Mouse (Mus musculus): ENCODE results near the gene Olfr934. TPM values are rescaled to one million over a fixed set of nuclear protein-coding genes. Genes with fewer than 3 reads are reported as not detected.

The Olfr934 gene
- not detected for total RNA-seq (2021)
- long read RNA-seq, experiment 1: 0 reads
- long read RNA-seq, experiment 2: 0 reads

DNA sequence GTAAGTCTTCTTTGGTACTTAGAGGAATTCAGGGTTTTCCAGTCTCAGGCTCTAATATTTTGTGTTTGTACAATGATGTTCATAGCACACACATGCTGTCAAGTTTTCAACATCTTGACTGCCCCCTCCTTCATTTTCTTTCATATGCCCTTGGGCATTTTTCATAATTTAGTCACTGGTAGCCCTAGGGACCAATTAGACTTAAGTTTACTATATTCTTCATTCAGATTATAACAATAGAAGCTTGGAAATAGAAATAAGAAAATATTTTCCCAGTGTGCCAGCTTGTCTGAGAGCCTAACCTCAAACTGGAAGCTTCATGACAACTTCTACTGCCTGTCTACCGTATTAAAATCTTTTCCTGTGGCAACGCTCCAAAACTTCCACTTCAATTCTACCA is at the start of gene Olfr934:
TSS of gene Olfr934 (minus strand) at position 101 of the 400 bp plus-strand sequence.
- no peak for DNase-seq

GRCm38 (mm10) chr9:39023277-39023676 is 35.2 kb upstream of the Olfr934 start, which contains the start of gene Olfr146:
TSS of gene Olfr146 (minus strand) at chr9:39023377.
- no peak for DNase-seq

DNA sequence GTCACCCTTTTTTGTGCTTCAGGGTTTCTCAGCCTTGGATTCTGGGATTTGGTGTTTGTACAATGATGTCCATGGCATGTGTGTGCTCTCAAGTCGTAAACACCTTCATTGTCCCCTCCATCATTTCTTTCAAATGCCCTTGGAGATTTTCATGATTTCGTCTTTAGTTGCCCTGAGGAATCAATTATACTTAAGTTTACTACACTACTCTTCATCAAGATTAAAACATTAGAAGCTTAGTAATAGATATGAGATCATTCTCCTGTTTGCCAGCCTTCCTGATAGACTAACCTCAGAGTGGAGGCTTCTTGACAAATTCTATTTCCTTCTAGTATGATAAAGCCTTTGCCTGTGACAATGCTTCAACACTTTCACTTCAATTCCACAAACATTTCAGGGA is 11.5 kb upstream of the Olfr934 start, which contains the start of gene Olfr935:
TSS of gene Olfr935 (minus strand) at position 101 of the 400 bp plus-strand sequence.
- no peak for DNase-seq

GRCm38 (mm10) chr9:38972013-38972412 is 16.1 kb downstream of the Olfr934 start, which contains the start of gene Olfr933:
TSS of gene Olfr933 (plus strand) at chr9:38972313.
- DNase-seq: no peak

GRCm38 (mm10) chr9:38954124-38954416 is 34.0 kb downstream of the Olfr934 start:
- DNase-seq: no peak

- peak; percentile 13 for DNase-seq
Measured at GRCm38 (mm10) chr9:38953401-38954123, 34.6 kb downstream of the Olfr934 start.

Other genes starting within 250 kb of the Olfr934 start
- under 1 TPM; 0.05 TPM for gene Olfr920, start 236.0 kb downstream of the Olfr934 start, total RNA-seq (2021)
- gene Olfr921, start 215.2 kb downstream of the Olfr934 start, total RNA-seq (2021): not detected
- gene Olfr922, start 173.7 kb downstream of the Olfr934 start, total RNA-seq (2021): not detected
- not detected for gene Olfr923, start 161.8 kb downstream of the Olfr934 start, total RNA-seq (2021)
- not detected for gene Olfr924, start 143.9 kb downstream of the Olfr934 start, total RNA-seq (2021)
- gene Olfr26, start 133.3 kb downstream of the Olfr934 start, total RNA-seq (2021): not detected
- not detected for gene Olfr926, start 111.2 kb downstream of the Olfr934 start, total RNA-seq (2021)
- gene Olfr930, start 58.5 kb downstream of the Olfr934 start, total RNA-seq (2021): not detected
- gene Olfr933, start 16.0 kb downstream of the Olfr934 start, total RNA-seq (2021): not detected
- gene Olfr935, start 11.4 kb upstream of the Olfr934 start, total RNA-seq (2021): not detected
- gene Olfr146, start 35.1 kb upstream of the Olfr934 start, total RNA-seq (2021): not detected
- gene Olfr937, start 76.6 kb upstream of the Olfr934 start, total RNA-seq (2021): not detected
- gene Olfr938, start 90.6 kb upstream of the Olfr934 start, total RNA-seq (2021): not detected
- not detected for gene Olfr27, start 139.8 kb upstream of the Olfr934 start, total RNA-seq (2021)
- not detected for gene Olfr943, start 178.0 kb upstream of the Olfr934 start, total RNA-seq (2021)
- not detected for gene Olfr944, start 213.6 kb upstream of the Olfr934 start, total RNA-seq (2021)